Comparison of ENCODE assay signal across 8 mouse cellular contexts in genomic region chr1:65112807-65113196, GRCm38 (mm10). TPM values are rescaled to one million over a fixed set of nuclear protein-coding genes. Genes with fewer than 3 reads are reported as not detected.
DNase-seq lines count a peak whose midpoint lies in the region; ATAC-seq and TF ChIP-seq lines count a peak whose summit lies in the region.

No protein-coding gene starts in this region.

- 0 out of 2 replicates have a peak, but pooled peaks cover 2% of the 10 kb centered on the region for H3K4me1 ChIP-seq in hindbrain, embryonic 12.5 days
- no peaks in the 10 kb centered on the region for H3K4me1 ChIP-seq in lung, embryonic 15.5 days
- peaks cover 9% of the 10 kb centered on the region; the same call in 1 of the 2 replicates for H3K4me1 ChIP-seq in small intestine, adult 2 months (ENCODE audit: control insufficient read depth, insufficient read depth, insufficient read length, low read length)

- no peak for TF ChIP-seq CTCF in small intestine, adult 2 months (IDR thresholded peaks at IDR 0.05; ENCODE audit: extremely low read depth, insufficient read length, insufficient replicate concordance, low read depth, low read length)

- no peak for TF ChIP-seq POLR2A in small intestine, adult 2 months (IDR thresholded peaks at IDR 0.05; ENCODE audit: low read depth, low read length)

- peak overlapping the region; percentile 35 for H3K4me2 ChIP-seq in hindbrain, embryonic 12.5 days (replicated peaks)
- H3K4me2 ChIP-seq in lung, embryonic 15.5 days, result peak overlapping the region; percentile 28

- no peaks in the 10 kb centered on the region for H3K27me3 ChIP-seq in hindbrain, embryonic 12.5 days
- no peaks in the 10 kb centered on the region for H3K27me3 ChIP-seq in lung, embryonic 15.5 days
- H3K27me3 ChIP-seq in small intestine, adult 2 months (ENCODE audit: control insufficient read depth, insufficient read depth, low read length), result no peaks in the 10 kb centered on the region

- no peaks in the 10 kb centered on the region for H3K36me3 ChIP-seq in hindbrain, embryonic 12.5 days
- H3K36me3 ChIP-seq in lung, embryonic 15.5 days, result no peaks in the 10 kb centered on the region
- H3K36me3 ChIP-seq in small intestine, adult 2 months (ENCODE audit: control insufficient read depth, insufficient read depth, low read length), result no peaks in the 10 kb centered on the region

- DNase-seq in A20 (ENCODE audit: low read depth, low spot score) (peak; percentile 82), adipocyte (ENCODE audit: low spot score) (peak; percentile 65)
- DNase-seq in right cerebral cortex, postnatal 4 days, result no peak
- DNase-seq in right cerebral cortex, adult 18-20 months, result no peak

- H3K9ac ChIP-seq in hindbrain, embryonic 12.5 days, result no peak overlapping the region
- no peak overlapping the region for H3K9ac ChIP-seq in lung, embryonic 15.5 days

- no peaks in the 10 kb centered on the region for H3K9me3 ChIP-seq in hindbrain, embryonic 12.5 days (replicated peaks)
- no peaks in the 10 kb centered on the region for H3K9me3 ChIP-seq in lung, embryonic 15.5 days

- no peak for ATAC-seq in hindbrain, embryonic 12.5 days (ENCODE audit: low FRiP score)
- ATAC-seq in lung, embryonic 15.5 days (ENCODE audit: borderline replicate concordance, extremely low read depth, low FRiP score, low TSS enrichment), result no peak
- no peak for ATAC-seq in CD4-positive, CD25-positive, alpha-beta regulatory T cell, adult 4 months

- H3K4me3 ChIP-seq in hindbrain, embryonic 12.5 days, result no peak overlapping the region
- H3K4me3 ChIP-seq in lung, embryonic 15.5 days, result 0 out of 2 replicates have a peak overlapping the region, but pooled peaks have one; percentile 0
- no peak overlapping the region for H3K4me3 ChIP-seq in small intestine, adult 2 months (ENCODE audit: low read depth, low read length)

- WGBS in hindbrain, embryonic 12.5 days, result 49% methylated on average over 14 of the region's 14 CpGs
- 54% methylated on average over 14 of the region's 14 CpGs for WGBS in lung, embryonic 15.5 days
- WGBS in small intestine, adult 2 months, result 43% methylated on average over 14 of the region's 14 CpGs

- H3K27ac ChIP-seq in hindbrain, embryonic 12.5 days, result no peak overlapping the region
- no peak overlapping the region for H3K27ac ChIP-seq in lung, embryonic 15.5 days
- peak overlapping the region; percentile 73; the same call in 1 of the 2 replicates for H3K27ac ChIP-seq in small intestine, adult 2 months (ENCODE audit: insufficient read depth, low read depth, low read length)

RNA-seq across cellular contexts. Expression of gene Gm28845, which starts 6.6 kb away (rescaled TPM):
- polyA plus RNA-seq in hindbrain, embryonic 12.5 days (2016; fragmentation: Nextera tagmentation; extraction: Ambion mirVana), result not detected in 2 replicates
- not detected in 2 replicates for polyA plus RNA-seq in lung, embryonic 15.5 days (2015; fragmentation: Nextera tagmentation; extraction: Ambion mirVana)
- polyA plus RNA-seq in small intestine, adult 2 months (2012; rRNA removed), result not detected in 2 replicates
- not detected for polyA plus RNA-seq in CD4-positive, CD25-positive, alpha-beta regulatory T cell, adult 4 months (2017; shearing (Covaris generic))

RNA-seq across cellular contexts. Expression of gene Cryga, which starts 9.6 kb away (rescaled TPM):
- not detected in 2 replicates for polyA plus RNA-seq in hindbrain, embryonic 12.5 days (2016; fragmentation: Nextera tagmentation; extraction: Ambion mirVana)
- polyA plus RNA-seq in lung, embryonic 15.5 days (2015; fragmentation: Nextera tagmentation; extraction: Ambion mirVana), result not detected in 2 replicates
- polyA plus RNA-seq in small intestine, adult 2 months (2012; rRNA removed), result not detected in 2 replicates
- polyA plus RNA-seq in CD4-positive, CD25-positive, alpha-beta regulatory T cell, adult 4 months (2017; shearing (Covaris generic)), result not detected

RNA-seq across cellular contexts. Expression of gene D630023F18Rik, which starts 10.2 kb away (rescaled TPM):
- polyA plus RNA-seq in hindbrain, embryonic 12.5 days (2016; fragmentation: Nextera tagmentation; extraction: Ambion mirVana), result 0.39 and 0.42 TPM in 2 replicates
- polyA plus RNA-seq in lung, embryonic 15.5 days (2015; fragmentation: Nextera tagmentation; extraction: Ambion mirVana), result 0.20 and 0.27 TPM in 2 replicates
- polyA plus RNA-seq in small intestine, adult 2 months (2012; rRNA removed), result 0.04 TPM in 1 of 2 replicates, not detected in the other
- polyA plus RNA-seq in CD4-positive, CD25-positive, alpha-beta regulatory T cell, adult 4 months (2017; shearing (Covaris generic)), result not detected

RNA-seq across cellular contexts. Expression of gene Crygb, which starts 30.7 kb away (rescaled TPM):
- polyA plus RNA-seq in hindbrain, embryonic 12.5 days (2016; fragmentation: Nextera tagmentation; extraction: Ambion mirVana), result not detected in 2 replicates
- polyA plus RNA-seq in lung, embryonic 15.5 days (2015; fragmentation: Nextera tagmentation; extraction: Ambion mirVana), result not detected in 2 replicates
- polyA plus RNA-seq in small intestine, adult 2 months (2012; rRNA removed), result not detected in 2 replicates
- not detected for polyA plus RNA-seq in CD4-positive, CD25-positive, alpha-beta regulatory T cell, adult 4 months (2017; shearing (Covaris generic))

RNA-seq across cellular contexts. Expression of gene Crygc, which starts 39.3 kb away (rescaled TPM):
- not detected in 2 replicates for polyA plus RNA-seq in hindbrain, embryonic 12.5 days (2016; fragmentation: Nextera tagmentation; extraction: Ambion mirVana)
- not detected in 2 replicates for polyA plus RNA-seq in lung, embryonic 15.5 days (2015; fragmentation: Nextera tagmentation; extraction: Ambion mirVana)
- polyA plus RNA-seq in small intestine, adult 2 months (2012; rRNA removed), result not detected in 2 replicates
- polyA plus RNA-seq in CD4-positive, CD25-positive, alpha-beta regulatory T cell, adult 4 months (2017; shearing (Covaris generic)), result not detected

Comparison
In these comparisons a context has a peak if more than half of its experiments do, and no peak if none do; other contexts are left out.
1. DNase-seq: peak in A20 (single experiment) and adipocyte (single experiment); none in right cerebral cortex, postnatal 4 days (single experiment) and right cerebral cortex, adult 18-20 months (single experiment).